Mouse (Mus musculus): ENCODE results near the gene Ly6g6e. TPM values are rescaled to one million over a fixed set of nuclear protein-coding genes. Genes with fewer than 3 reads are reported as not detected.

The Ly6g6e gene
- polyA plus RNA-seq, 1 experiment: 3.4 TPM

DNA sequence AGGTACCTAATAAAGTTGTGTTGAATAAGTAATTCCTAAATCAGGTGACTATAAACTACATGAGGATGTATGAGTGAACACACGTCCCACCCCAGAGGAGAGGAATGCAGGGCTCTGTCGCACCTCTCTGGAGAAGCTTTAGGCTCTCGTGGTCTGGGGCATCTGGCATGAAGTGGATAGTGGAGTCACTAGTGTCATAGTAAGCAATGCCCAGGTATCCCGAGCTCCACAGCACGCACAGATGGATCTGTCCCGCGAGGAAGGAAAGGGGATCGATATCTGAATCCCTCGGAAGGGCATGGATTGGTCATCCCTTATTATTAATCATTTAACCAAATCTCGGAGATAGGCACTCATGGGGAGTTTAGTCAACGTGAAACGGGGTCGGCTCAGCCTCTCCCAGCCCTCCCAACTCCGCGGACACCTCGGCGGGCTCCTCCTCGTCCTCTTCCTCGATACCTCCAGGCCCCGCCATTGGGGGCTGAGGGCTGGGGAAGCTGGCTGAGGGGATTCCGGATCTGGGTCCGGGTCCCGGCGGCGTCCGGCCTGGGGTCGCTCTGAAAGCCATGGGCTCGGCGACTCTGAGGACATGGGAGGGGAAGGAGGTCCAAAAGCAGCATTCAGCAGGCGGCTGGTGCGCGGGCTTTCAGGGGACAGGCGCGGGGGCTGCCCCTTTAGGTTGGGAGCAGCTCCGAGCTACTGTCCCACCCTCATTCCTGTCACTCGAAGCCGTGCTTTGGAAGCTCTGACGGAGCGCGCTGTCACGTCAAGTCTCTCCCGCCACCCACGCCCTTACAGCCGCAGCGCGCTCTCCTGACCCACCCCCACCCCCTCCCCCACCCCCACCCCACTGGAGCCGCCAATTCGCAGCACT lies 30.7 kb upstream of the Ly6g6e start:
- no peak for DNase-seq
- TF ChIP-seq POLR2A (IDR thresholded peaks at IDR 0.05; ENCODE audit: control insufficient read depth, extremely low read depth, insufficient read depth, low read length, poor library complexity) (no peak), CTCF (IDR thresholded peaks at IDR 0.05; ENCODE audit: borderline replicate concordance, control insufficient read depth, extremely low read depth, insufficient read depth, low read length, poor library complexity) (no peak)
- Histone ChIP-seq H3K27ac (ENCODE audit: control insufficient read depth, insufficient read depth, low read length) (peak overlapping the region; percentile 6; the same call in 1 of the 2 replicates), H3K27me3 (ENCODE audit: control insufficient read depth, insufficient read depth, low read length) (no peaks in the 10 kb centered on the region), H3K4me3 (ENCODE audit: control insufficient read depth, insufficient read depth, low read length) (peak overlapping the region; percentile 54), H3K4me1 (replicated peaks; ENCODE audit: control insufficient read depth, insufficient read depth, low read length) (peaks cover 31% of the 10 kb centered on the region), H3K36me3 (ENCODE audit: control insufficient read depth, insufficient read depth, low read length) (no peaks in the 10 kb centered on the region)
- WGBS: 3% methylated on average over 48 of the region's 48 CpGs

DNA sequence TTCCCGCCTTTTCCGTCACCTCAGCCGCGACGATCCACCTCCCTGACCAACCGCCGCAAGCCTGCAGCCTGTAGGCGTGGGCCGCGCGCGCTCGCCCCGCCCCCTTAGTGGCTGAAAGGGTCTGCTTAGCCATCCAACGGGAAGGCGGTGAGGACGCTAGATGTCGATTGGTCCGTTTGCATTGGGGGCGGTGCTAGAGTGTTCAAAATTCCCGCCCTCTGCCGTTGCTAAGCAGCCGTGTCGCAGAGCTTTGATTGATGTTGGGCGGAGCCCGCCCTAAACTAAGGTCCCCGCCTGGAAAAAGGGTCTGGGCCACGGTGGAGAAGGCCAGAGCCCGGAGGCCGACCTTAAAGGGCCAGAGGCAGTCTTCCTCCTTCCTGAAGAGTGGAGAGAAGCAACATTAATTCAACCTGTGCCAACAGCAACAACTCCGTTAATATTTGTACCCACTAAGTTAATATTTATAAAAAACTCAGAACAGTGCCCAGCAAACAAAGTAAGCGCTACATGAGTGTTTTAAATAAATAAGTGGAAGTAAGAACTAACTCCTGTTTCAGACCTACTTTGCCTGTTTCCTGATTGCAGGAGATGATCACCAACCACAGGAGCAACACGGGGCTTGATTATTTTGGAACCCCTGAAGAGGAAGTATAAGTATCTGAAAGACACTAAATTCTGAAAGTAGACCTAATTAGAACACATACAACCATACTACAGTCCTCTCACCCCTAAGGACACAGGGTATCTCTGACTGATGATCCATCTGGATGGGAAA lies 29.8 kb upstream of the Ly6g6e start, which contains the start of gene Msh5:
Gene Msh5, minus strand, starts transcription at position 65 of the 775 bp plus-strand sequence.
- peak within 1 kb of the TSS; percentile 54 for H3K4me3 ChIP-seq (ENCODE audit: control insufficient read depth, insufficient read depth, low read length)
- H3K36me3 ChIP-seq (ENCODE audit: control insufficient read depth, insufficient read depth, low read length): no peaks in the 10 kb centered on the region
- 2% methylated on average over 33 of the region's 33 CpGs for WGBS
- peak within 1 kb of the TSS; percentile 100 for H3K27ac ChIP-seq (ENCODE audit: control insufficient read depth, insufficient read depth, low read length)
- peaks cover 32% of the 10 kb centered on the region for H3K4me1 ChIP-seq (replicated peaks; ENCODE audit: control insufficient read depth, insufficient read depth, low read length)
- peak; percentile 97 for DNase-seq
- no peak for TF ChIP-seq CTCF (IDR thresholded peaks at IDR 0.05; ENCODE audit: borderline replicate concordance, control insufficient read depth, extremely low read depth, insufficient read depth, low read length, poor library complexity)
- no peak; the same call in none of the 2 replicates for TF ChIP-seq POLR2A (IDR thresholded peaks at IDR 0.05; ENCODE audit: control insufficient read depth, extremely low read depth, insufficient read depth, low read length, poor library complexity)
- H3K27me3 ChIP-seq (ENCODE audit: control insufficient read depth, insufficient read depth, low read length): no peaks in the 10 kb centered on the region

DNA sequence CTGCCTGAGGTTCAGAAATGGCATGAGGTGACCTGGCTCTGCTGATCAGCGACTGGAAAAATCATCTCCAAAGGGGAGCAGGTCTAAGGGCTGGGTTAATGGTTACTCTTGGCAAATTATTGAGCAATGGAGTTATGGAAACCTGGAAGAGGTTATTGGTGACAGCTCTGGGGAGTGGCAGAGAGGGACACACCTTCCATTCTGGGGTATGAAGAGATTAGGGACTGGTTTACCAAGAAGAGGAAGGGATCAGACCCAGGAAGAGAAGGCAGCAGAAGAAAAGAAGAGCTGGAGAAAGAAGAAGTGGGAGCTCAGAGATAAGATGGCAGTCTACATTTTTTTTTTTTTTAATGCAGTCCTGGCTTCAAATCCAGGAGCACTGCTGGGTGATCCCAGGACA lies 29.0 kb upstream of the Ly6g6e start:
- Histone ChIP-seq H3K36me3 (ENCODE audit: control insufficient read depth, insufficient read depth, low read length) (peaks cover 3% of the 10 kb centered on the region), H3K27me3 (ENCODE audit: control insufficient read depth, insufficient read depth, low read length) (no peaks in the 10 kb centered on the region), H3K4me1 (replicated peaks; ENCODE audit: control insufficient read depth, insufficient read depth, low read length) (peaks cover 40% of the 10 kb centered on the region), H3K4me3 (ENCODE audit: control insufficient read depth, insufficient read depth, low read length) (no peak overlapping the region), H3K27ac (ENCODE audit: control insufficient read depth, insufficient read depth, low read length) (peak overlapping the region; percentile 100)
- 20% methylated on average over 1 of the region's 1 CpGs for WGBS
- DNase-seq: no peak
- TF ChIP-seq CTCF (IDR thresholded peaks at IDR 0.05; ENCODE audit: borderline replicate concordance, control insufficient read depth, extremely low read depth, insufficient read depth, low read length, poor library complexity): no peak
- TF ChIP-seq POLR2A (IDR thresholded peaks at IDR 0.05; ENCODE audit: control insufficient read depth, extremely low read depth, insufficient read depth, low read length, poor library complexity): no peak

DNA sequence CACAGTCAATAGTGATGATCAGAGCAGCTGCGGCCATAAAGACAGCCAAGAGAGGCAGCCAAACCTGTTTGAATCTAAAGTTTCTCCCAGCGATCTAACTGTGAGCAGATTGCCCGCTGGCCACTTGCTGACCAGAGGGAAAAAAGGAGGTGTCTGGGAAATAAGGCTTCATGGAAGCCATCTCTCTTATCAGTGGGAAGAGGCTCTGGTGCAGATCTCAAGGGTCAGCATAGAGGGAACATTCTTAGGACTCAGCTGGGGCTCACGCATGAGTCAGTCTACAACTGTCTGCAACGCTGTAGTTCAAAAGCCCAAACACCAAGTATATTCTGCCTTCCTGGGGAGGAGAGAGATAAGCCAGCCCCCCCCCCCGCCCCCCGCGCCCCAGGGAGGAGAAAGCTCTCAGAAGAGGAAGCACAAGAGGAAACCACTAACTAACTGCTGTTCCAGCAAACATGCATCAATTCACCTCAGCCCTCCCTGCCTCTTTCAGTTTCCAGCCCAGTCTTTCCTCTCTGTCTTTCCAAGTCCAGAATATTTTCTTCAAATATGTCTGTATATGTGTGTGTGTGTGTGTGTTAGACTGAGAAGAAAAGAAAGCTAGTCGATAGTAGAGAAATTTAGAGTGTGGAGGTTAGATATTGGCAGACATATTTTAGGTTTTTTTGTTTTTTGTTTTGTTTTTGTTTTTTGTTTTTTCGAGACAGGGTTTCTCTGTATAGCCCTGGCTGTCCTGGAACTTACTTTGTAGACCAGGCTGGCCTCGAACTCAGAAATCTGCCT lies 28.4 kb upstream of the Ly6g6e start:
- H3K27ac ChIP-seq (ENCODE audit: control insufficient read depth, insufficient read depth, low read length): peak overlapping the region; percentile 100
- peaks cover 10% of the 10 kb centered on the region for H3K36me3 ChIP-seq (ENCODE audit: control insufficient read depth, insufficient read depth, low read length)
- DNase-seq: peak; percentile 56
- peak overlapping the region; percentile 25 for H3K4me3 ChIP-seq (ENCODE audit: control insufficient read depth, insufficient read depth, low read length)
- H3K4me1 ChIP-seq (replicated peaks; ENCODE audit: control insufficient read depth, insufficient read depth, low read length): peaks cover 44% of the 10 kb centered on the region
- TF ChIP-seq POLR2A (IDR thresholded peaks at IDR 0.05; ENCODE audit: control insufficient read depth, extremely low read depth, insufficient read depth, low read length, poor library complexity): no peak
- no peak for TF ChIP-seq CTCF (IDR thresholded peaks at IDR 0.05; ENCODE audit: borderline replicate concordance, control insufficient read depth, extremely low read depth, insufficient read depth, low read length, poor library complexity)
- no peaks in the 10 kb centered on the region for H3K27me3 ChIP-seq (ENCODE audit: control insufficient read depth, insufficient read depth, low read length)
- 2% methylated on average over 11 of the region's 11 CpGs for WGBS

DNA sequence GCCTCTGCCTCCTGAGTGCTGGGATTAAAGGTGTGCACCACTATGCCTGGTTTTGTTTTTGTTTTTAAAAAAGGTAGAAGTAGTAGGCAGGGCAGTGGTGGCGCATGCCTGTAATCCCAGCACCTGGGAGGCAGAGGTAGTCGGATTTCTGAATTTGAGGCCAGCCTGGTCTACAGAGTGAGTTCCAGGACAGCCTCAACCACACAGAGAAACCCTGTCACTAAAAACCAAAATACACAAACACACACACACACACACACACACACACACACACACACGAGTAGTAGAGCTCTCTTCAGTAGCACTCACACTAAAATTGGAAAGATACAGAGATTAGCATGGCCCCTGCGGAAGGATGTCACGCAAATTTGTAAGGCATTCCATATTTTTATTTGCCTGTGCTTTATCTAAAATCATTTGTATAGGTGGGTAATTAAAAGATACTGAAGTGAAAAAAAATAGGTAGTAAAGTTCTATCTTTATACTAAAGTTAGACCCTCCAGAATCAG lies 27.7 kb upstream of the Ly6g6e start:
- WGBS: 33% methylated on average over 5 of the region's 5 CpGs
- no peak overlapping the region for H3K4me3 ChIP-seq (ENCODE audit: control insufficient read depth, insufficient read depth, low read length)

More for the DNA sequence above, 27.7 kb upstream of the Ly6g6e start:
- TF ChIP-seq CTCF (IDR thresholded peaks at IDR 0.05; ENCODE audit: borderline replicate concordance, control insufficient read depth, extremely low read depth, insufficient read depth, low read length, poor library complexity): no peak
- no peak for TF ChIP-seq POLR2A (IDR thresholded peaks at IDR 0.05; ENCODE audit: control insufficient read depth, extremely low read depth, insufficient read depth, low read length, poor library complexity)
- Histone ChIP-seq H3K4me1 (replicated peaks; ENCODE audit: control insufficient read depth, insufficient read depth, low read length) (peaks cover 44% of the 10 kb centered on the region), H3K27ac (ENCODE audit: control insufficient read depth, insufficient read depth, low read length) (peak overlapping the region; percentile 86), H3K27me3 (ENCODE audit: control insufficient read depth, insufficient read depth, low read length) (no peaks in the 10 kb centered on the region), H3K36me3 (ENCODE audit: control insufficient read depth, insufficient read depth, low read length) (peaks cover 16% of the 10 kb centered on the region)
- DNase-seq: no peak

All from thymus, adult 2 months (tissue).